Mouse (Mus musculus): Measurements from ENCODE around the gene Drc3. TPM values are rescaled to one million over a fixed set of nuclear protein-coding genes. Genes with fewer than 3 reads are reported as not detected.
A peak's percentile ranks its signal among the peaks of the same experiment; 100 is the strongest.

The Drc3 gene
- polyA plus RNA-seq, 1 experiment = 6.9 TPM

DNA sequence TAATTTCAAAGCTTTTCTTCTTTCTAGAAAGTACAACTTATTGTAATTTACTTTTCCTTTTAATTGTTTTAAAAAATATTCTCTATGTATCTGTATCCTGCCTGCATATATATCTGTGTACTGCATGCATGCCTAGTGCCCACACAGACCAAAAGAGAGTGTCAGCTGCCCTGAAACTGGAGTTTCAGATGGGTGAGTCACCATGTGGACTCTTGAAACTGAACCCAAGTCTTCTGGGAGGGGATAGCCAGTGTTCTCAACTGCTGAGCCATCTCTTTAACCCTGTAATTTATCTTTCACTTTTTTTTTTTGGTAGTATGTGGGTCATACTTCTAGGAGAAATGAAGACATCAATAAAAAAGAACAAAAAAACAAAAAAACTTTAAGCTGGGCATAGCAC lies 29.4 kb upstream of the Drc3 start:
- no peak overlapping the region for H3K27ac ChIP-seq (ENCODE audit: insufficient read depth, low read length)
- H3K36me3 ChIP-seq (ENCODE audit: control insufficient read depth, insufficient read depth, low read length, poor library complexity, severe bottlenecking) = no peaks in the 10 kb centered on the region
- no peaks in the 10 kb centered on the region for H3K4me1 ChIP-seq (ENCODE audit: control insufficient read depth, insufficient read depth, low read length)
- no peaks in the 10 kb centered on the region for H3K27me3 ChIP-seq (ENCODE audit: control insufficient read depth, insufficient read depth, low read length, poor library complexity, severe bottlenecking)
- TF ChIP-seq CTCF (IDR thresholded peaks at IDR 0.05; ENCODE audit: low read depth, low read length) (no peak), EP300 (IDR thresholded peaks at IDR 0.05; ENCODE audit: insufficient read depth, low read depth, low read length) (no peak)
- H3K9me3 ChIP-seq (replicated peaks; ENCODE audit: control insufficient read depth, insufficient read depth, low read length, poor library complexity, severe bottlenecking) = no peaks in the 10 kb centered on the region
- H3K9ac ChIP-seq (ENCODE audit: low read depth, poor library complexity, severe bottlenecking) = no peak overlapping the region
- no peak overlapping the region for H3K4me3 ChIP-seq (ENCODE audit: low read depth, low read length)

DNA sequence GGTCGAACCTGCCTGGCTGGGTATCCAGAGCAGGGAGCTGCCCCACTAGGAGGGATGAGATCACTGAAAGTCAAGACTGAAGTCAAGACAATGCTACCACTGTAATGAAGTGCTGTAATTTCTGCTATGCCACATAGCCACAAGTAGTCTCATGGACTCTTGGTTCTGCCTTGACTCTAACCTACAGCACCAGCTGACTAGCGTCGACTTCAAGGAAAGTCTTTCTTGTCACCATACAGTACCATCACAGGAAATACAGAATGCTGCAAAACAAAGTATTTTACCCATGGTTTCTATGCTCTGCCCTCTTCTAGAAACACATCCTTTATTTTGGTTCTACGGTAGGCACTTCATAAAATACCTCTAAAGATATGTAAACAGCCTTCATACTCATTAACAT lies 22.6 kb upstream of the Drc3 start:
- Histone ChIP-seq H3K27ac (ENCODE audit: insufficient read depth, low read length) (no peak overlapping the region), H3K4me3 (ENCODE audit: low read depth, low read length) (no peak overlapping the region), H3K9ac (ENCODE audit: low read depth, poor library complexity, severe bottlenecking) (no peak overlapping the region), H3K36me3 (ENCODE audit: control insufficient read depth, insufficient read depth, low read length, poor library complexity, severe bottlenecking) (no peaks in the 10 kb centered on the region), H3K4me1 (ENCODE audit: control insufficient read depth, insufficient read depth, low read length) (peaks cover 3% of the 10 kb centered on the region), H3K27me3 (ENCODE audit: control insufficient read depth, insufficient read depth, low read length, poor library complexity, severe bottlenecking) (no peaks in the 10 kb centered on the region), H3K9me3 (replicated peaks; ENCODE audit: control insufficient read depth, insufficient read depth, low read length, poor library complexity, severe bottlenecking) (no peaks in the 10 kb centered on the region)
- TF ChIP-seq EP300 (IDR thresholded peaks at IDR 0.05; ENCODE audit: insufficient read depth, low read depth, low read length) = no peak
- no peak for TF ChIP-seq POLR2A (IDR thresholded peaks at IDR 0.05; ENCODE audit: insufficient read depth, low read length)
- no peak for TF ChIP-seq CTCF (IDR thresholded peaks at IDR 0.05; ENCODE audit: low read depth, low read length)

GRCm38 (mm10) chr11:60333461-60333860 lies 19.7 kb upstream of the Drc3 start:
- H3K4me3 ChIP-seq (ENCODE audit: low read depth, low read length) = no peak overlapping the region
- peaks cover 7% of the 10 kb centered on the region for H3K4me1 ChIP-seq (ENCODE audit: control insufficient read depth, insufficient read depth, low read length)
- no peaks in the 10 kb centered on the region for H3K27me3 ChIP-seq (ENCODE audit: control insufficient read depth, insufficient read depth, low read length, poor library complexity, severe bottlenecking)
- no peak overlapping the region for H3K27ac ChIP-seq (ENCODE audit: insufficient read depth, low read length)
- no peaks in the 10 kb centered on the region for H3K9me3 ChIP-seq (replicated peaks; ENCODE audit: control insufficient read depth, insufficient read depth, low read length, poor library complexity, severe bottlenecking)
- no peak for TF ChIP-seq CTCF (IDR thresholded peaks at IDR 0.05; ENCODE audit: low read depth, low read length)
- TF ChIP-seq EP300 (IDR thresholded peaks at IDR 0.05; ENCODE audit: insufficient read depth, low read depth, low read length) = no peak
- no peak for TF ChIP-seq POLR2A (IDR thresholded peaks at IDR 0.05; ENCODE audit: insufficient read depth, low read length)
- no peaks in the 10 kb centered on the region for H3K36me3 ChIP-seq (ENCODE audit: control insufficient read depth, insufficient read depth, low read length, poor library complexity, severe bottlenecking)
- H3K9ac ChIP-seq (ENCODE audit: low read depth, poor library complexity, severe bottlenecking) = no peak overlapping the region

GRCm38 (mm10) chr11:60334124-60334523 lies 19.0 kb upstream of the Drc3 start:
- no peak overlapping the region for H3K9ac ChIP-seq (ENCODE audit: low read depth, poor library complexity, severe bottlenecking)
- no peaks in the 10 kb centered on the region for H3K27me3 ChIP-seq (ENCODE audit: control insufficient read depth, insufficient read depth, low read length, poor library complexity, severe bottlenecking)
- TF ChIP-seq CTCF (IDR thresholded peaks at IDR 0.05; ENCODE audit: low read depth, low read length) (no peak), EP300 (IDR thresholded peaks at IDR 0.05; ENCODE audit: insufficient read depth, low read depth, low read length) (no peak), POLR2A (IDR thresholded peaks at IDR 0.05; ENCODE audit: insufficient read depth, low read length) (no peak)
- 0 out of 2 replicates have a peak overlapping the region, but pooled peaks have one; percentile 9 for H3K27ac ChIP-seq (ENCODE audit: insufficient read depth, low read length)
- H3K4me3 ChIP-seq (ENCODE audit: low read depth, low read length) = no peak overlapping the region
- H3K9me3 ChIP-seq (replicated peaks; ENCODE audit: control insufficient read depth, insufficient read depth, low read length, poor library complexity, severe bottlenecking) = no peaks in the 10 kb centered on the region
- H3K36me3 ChIP-seq (ENCODE audit: control insufficient read depth, insufficient read depth, low read length, poor library complexity, severe bottlenecking) = no peaks in the 10 kb centered on the region
- peaks cover 7% of the 10 kb centered on the region for H3K4me1 ChIP-seq (ENCODE audit: control insufficient read depth, insufficient read depth, low read length)

GRCm38 (mm10) chr11:60335771-60336170 lies 17.4 kb upstream of the Drc3 start:
- Histone ChIP-seq H3K27ac (ENCODE audit: insufficient read depth, low read length) (no peak overlapping the region), H3K27me3 (ENCODE audit: control insufficient read depth, insufficient read depth, low read length, poor library complexity, severe bottlenecking) (no peaks in the 10 kb centered on the region), H3K9ac (ENCODE audit: low read depth, poor library complexity, severe bottlenecking) (no peak overlapping the region), H3K36me3 (ENCODE audit: control insufficient read depth, insufficient read depth, low read length, poor library complexity, severe bottlenecking) (no peaks in the 10 kb centered on the region), H3K4me1 (ENCODE audit: control insufficient read depth, insufficient read depth, low read length) (peaks cover 9% of the 10 kb centered on the region), H3K4me3 (ENCODE audit: low read depth, low read length) (no peak overlapping the region), H3K9me3 (replicated peaks; ENCODE audit: control insufficient read depth, insufficient read depth, low read length, poor library complexity, severe bottlenecking) (no peaks in the 10 kb centered on the region)
- TF ChIP-seq CTCF (IDR thresholded peaks at IDR 0.05; ENCODE audit: low read depth, low read length) (no peak), POLR2A (IDR thresholded peaks at IDR 0.05; ENCODE audit: insufficient read depth, low read length) (no peak), EP300 (IDR thresholded peaks at IDR 0.05; ENCODE audit: insufficient read depth, low read depth, low read length) (no peak)

DNA sequence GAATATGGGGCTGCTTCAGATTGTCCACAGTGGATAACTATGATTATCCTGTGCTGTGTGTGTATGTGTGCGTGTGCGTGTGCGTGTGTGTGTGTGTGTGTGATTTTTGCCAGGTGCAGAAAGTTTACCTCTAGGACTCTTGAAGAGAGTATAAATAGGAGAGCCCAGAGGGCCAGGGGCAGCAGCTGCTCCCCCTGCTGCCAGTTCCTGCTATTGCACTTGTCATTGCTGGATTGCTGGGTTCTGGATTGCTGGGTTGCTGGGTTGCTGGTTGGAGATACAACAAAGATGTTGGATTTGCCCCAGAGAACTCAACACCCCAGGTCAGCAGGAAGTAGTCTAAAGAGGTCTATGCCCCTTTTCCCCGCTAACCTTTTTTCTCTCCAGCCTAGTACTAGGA lies 14.8 kb upstream of the Drc3 start:
- no peaks in the 10 kb centered on the region for H3K27me3 ChIP-seq (ENCODE audit: control insufficient read depth, insufficient read depth, low read length, poor library complexity, severe bottlenecking)
- peaks cover 6% of the 10 kb centered on the region for H3K4me1 ChIP-seq (ENCODE audit: control insufficient read depth, insufficient read depth, low read length)
- H3K9ac ChIP-seq (ENCODE audit: low read depth, poor library complexity, severe bottlenecking) = no peak overlapping the region
- H3K36me3 ChIP-seq (ENCODE audit: control insufficient read depth, insufficient read depth, low read length, poor library complexity, severe bottlenecking) = no peaks in the 10 kb centered on the region
- H3K4me3 ChIP-seq (ENCODE audit: low read depth, low read length) = no peak overlapping the region
- no peaks in the 10 kb centered on the region for H3K9me3 ChIP-seq (replicated peaks; ENCODE audit: control insufficient read depth, insufficient read depth, low read length, poor library complexity, severe bottlenecking)
- TF ChIP-seq CTCF (IDR thresholded peaks at IDR 0.05; ENCODE audit: low read depth, low read length) (peak; percentile 78), POLR2A (IDR thresholded peaks at IDR 0.05; ENCODE audit: insufficient read depth, low read length) (no peak)
- no peak overlapping the region for H3K27ac ChIP-seq (ENCODE audit: insufficient read depth, low read length)

All from ES-Bruce4 (cell line).